Mouse (Mus musculus) neural tube, embryonic 10.5 days (tissue): ENCODE data around the gene Ecsit.

ENCODE experiments used
- DNase-seq: peaks from one replicate; pipeline ENCODE4 v3.0.0-alpha.2; 2017; ENCODE audit warnings: low spot score; ENCODE audit errors: extremely low spot score

Ecsit gene

GRCm38 (mm10) chr9:22051958-22052254 lies 33.3 kb downstream of the Ecsit start, which contains the start of gene Elavl3:
Gene Elavl3, minus strand, starts transcription at chr9:22052023.
- DNase-seq = peak; percentile 80

GRCm38 (mm10) chr9:22051161-22051957 lies 33.9 kb downstream of the Ecsit start:
- DNase-seq = peak; percentile 46

- peak; percentile 83 for DNase-seq
Measured at GRCm38 (mm10) chr9:22050351-22050889, 34.8 kb downstream of the Ecsit start.

GRCm38 (mm10) chr9:22049721-22050270 lies 35.4 kb downstream of the Ecsit start:
- peak; percentile 37 for DNase-seq

GRCm38 (mm10) chr9:22049315-22049714 lies 35.9 kb downstream of the Ecsit start:
- no peak for DNase-seq

- no peak for DNase-seq
Measured at GRCm38 (mm10) chr9:22047329-22047728, 37.9 kb downstream of the Ecsit start.

GRCm38 (mm10) chr9:22041832-22042231 lies 43.4 kb downstream of the Ecsit start:
- no peak for DNase-seq

GRCm38 (mm10) chr9:22037826-22038225 lies 47.4 kb downstream of the Ecsit start:
- no peak for DNase-seq

- peak; percentile 35 for DNase-seq
Measured at GRCm38 (mm10) chr9:22035300-22036044, 49.8 kb downstream of the Ecsit start.

- no peak for DNase-seq
Measured at GRCm38 (mm10) chr9:22030386-22030785, 54.9 kb downstream of the Ecsit start.

- DNase-seq = no peak
Measured at GRCm38 (mm10) chr9:22028467-22028866, 56.8 kb downstream of the Ecsit start.

GRCm38 (mm10) chr9:22024592-22024991 lies 60.6 kb downstream of the Ecsit start:
- peak; percentile 28 for DNase-seq
